Mouse (Mus musculus) cerebellum, adult 11 months (tissue): ENCODE results near the gene Ppif.

Experiments used
- DNase-seq: peaks from one replicate; pipeline ENCODE4 v3.0.0; 2022

Ppif gene

DNA sequence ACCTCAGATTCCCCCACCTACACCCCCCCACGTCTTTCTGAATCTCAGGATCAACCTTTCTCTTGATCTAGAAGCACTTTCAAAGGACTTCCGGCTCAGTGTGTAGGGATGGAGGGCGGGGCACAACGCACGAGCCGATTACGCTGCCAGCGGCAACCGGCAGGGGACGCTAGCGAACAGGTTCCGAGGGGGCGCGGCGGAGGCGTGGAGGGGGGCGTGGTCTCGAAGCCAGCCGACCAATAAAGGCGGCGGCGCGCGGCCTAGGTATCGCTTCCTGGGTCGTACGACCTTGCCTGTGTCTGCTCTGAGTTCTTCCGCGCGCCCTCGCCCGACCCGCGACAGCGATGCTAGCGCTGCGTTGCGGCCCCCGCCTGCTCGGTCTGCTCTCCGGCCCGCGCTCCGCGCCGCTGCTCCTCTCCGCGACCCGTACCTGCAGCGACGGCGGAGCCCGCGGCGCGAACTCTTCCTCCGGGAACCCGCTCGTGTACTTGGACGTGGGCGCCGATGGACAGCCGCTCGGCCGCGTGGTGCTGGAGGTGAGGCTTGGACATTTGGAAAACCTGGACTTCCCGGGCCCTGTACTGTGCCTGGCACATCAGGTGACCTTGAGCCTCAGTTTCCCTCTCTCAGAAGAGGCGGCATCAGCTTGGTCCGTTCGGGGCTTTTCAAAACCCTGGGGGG, at the start of gene Ppif:
Ppif (plus strand) TSS at position 267 of the 681 bp plus-strand sequence.
- DNase-seq = peak; percentile 95

DNA sequence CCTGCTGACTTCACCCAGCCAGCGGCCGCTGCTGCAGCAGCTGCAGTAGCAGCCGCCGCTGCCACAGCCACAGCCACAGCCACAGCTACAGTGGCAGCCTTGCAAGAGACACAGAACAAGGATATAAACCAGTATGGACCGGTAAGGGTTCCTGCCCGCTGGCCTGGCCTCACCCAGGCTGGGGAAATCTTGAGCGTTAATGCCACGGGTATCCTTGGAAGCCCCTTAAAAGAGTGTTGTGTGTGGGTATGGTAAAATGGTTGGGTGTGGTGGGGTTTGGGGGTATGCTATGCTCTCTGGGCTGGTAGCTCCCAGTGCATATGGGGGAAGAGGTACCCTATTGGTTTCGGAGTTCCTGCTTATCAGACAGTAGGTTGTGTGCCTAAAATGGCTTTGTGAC, 48.2 kb upstream of the Ppif start:
- no peak for DNase-seq

DNA sequence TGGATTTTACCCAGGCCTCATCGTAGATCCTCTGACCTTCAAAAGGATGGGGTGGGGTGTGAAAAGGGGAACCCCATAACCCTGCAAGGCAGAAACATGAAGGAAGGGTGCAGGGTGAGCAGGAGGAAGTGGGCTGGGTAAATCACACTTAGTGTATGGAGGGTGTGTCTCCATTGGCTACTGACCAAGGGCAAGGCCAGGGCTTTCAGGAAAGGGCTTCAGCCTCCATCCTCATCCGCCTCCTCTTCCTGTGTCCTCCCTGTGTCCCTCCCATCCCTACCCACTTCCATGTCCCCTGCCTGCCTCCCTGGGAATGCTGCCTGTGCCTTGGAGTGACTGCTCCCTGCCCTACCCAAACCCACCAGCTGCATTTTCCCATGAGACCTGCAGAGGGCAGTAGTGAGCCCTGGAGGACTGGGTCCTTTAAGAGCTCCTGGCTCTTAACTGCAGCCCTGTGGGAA, 47.8 kb upstream of the Ppif start:
- DNase-seq = no peak

DNA sequence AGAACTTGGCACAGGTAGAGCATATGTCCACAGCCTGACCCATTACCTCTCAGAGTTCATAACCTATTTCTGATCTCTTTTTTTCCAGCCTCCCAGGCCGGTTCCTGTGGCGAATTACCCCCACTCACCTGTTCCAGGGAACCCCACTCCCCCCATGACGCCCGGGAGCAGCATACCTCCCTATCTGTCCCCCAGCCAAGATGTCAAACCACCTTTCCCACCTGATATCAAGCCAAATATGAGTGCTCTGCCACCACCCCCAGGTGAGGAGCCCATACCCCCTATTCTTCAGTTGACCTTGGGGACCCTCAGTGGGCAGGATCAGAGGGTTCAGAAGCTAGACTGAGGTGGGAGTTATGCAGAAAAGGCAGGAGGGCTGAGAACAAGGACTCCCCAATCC, 42.8 kb upstream of the Ppif start:
- no peak for DNase-seq

DNA sequence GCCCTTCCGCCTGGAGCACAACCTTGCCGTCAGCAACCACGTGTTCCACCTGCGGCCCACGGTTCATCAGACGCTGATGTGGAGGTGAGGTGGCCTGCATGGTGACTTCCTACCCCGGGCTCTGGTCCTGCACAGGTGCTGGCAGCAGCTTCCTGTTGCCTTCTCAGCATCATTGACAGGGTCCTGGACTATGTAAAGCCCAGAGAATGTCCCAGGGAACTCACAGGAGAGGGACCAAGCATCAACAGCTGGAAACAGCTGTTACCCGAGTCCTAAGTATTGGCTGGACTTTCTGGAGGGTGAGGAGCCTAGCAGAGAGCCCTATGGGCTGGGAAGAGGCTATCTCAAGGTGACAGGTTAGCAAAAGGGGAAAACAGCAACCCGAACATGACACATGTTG, 42.0 kb upstream of the Ppif start:
- no peak for DNase-seq

DNA sequence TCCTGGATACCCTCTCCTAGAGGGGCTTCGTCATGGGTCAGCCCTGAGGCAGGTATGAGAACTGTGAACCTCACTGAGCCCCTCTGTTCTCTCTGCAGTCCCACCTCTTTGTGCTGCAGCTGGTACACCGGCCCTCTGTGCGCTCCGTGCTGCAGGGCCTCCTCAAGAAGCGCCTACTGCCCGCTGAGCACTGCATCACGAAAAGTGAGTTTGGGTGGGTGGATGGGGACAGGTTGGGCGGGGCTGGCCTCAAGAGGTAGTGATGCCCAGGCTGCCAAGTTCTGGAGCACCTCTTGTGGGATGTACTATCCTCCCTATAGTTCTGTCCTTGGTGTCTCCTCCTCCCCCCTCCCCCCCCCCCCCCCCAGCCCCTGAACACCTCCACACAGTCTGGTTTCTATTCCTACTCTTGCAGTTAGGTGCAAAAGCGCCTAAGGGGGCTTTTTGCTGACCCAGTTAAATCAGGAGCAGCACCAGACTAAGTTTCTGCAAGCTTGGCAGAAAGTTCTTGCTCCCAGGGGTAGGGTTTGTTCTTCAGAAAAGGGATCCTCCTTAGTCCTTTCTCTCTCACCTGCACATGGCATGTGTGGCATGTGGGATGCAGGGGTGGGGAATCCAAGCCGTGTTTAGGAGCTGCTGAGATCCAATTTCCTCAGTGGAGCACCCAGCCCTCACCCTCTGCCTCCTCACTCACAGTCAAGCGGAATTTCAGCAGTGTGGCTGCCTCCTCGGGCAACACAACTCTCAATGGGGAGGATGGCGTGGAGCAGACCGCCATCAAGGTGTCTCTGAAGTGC, 39.4 kb upstream of the Ppif start:
- DNase-seq = no peak

DNA sequence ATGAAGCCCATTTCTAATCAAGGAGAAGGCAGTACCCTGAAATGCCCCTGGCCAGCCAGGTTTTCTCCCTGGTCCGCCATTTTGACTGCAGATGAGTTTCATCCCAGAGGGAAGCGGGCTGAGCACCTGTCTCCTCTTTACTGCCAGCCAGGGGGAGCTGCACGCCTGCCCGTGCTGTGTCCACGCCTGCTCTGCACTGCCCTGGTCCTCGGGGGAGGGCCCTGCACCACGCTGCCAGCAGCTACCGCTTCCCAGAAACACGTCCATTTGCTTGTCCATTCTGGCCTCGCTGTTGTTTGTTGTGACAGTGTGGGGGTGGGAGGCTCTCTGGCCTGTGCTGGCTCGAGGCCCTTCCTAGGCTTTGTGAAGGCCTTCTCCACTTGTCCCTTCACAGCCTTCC, 33.3 kb upstream of the Ppif start:
- DNase-seq = no peak

DNA sequence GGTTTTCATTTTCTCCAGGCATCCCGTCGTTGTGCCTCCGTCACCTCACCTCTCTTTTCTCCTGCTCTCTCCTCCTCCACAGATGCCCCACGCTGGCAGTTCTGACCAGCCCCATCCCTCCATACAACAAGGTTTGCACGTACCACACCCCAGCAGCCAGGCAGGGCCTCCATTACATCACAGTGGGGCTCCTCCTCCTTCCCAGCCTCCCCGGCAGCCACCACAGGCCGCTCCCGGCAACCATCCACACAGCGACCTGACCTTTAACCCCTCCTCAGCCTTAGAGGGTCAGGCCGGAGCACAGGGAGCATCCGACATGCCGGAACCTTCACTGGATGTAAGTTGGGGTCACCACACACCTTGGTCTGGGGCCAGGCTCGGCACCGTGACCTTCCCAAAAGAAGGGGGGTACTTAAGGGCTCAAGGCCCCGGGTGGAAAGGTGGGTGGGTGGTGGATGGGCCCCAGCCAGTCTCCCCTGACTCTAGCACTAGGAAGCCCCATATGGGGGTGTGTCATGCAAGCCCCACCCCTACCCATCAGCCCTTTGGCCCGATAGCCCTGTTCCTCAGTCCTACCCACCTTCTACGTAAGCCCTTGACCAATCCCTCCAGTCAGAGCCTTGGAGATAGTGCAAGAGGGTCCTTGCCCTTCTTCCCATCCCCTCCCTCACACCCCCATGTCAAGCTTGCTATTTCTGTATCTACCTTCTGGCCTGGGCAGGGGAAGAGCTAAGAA, 32.6 kb upstream of the Ppif start:
- DNase-seq = no peak

DNA sequence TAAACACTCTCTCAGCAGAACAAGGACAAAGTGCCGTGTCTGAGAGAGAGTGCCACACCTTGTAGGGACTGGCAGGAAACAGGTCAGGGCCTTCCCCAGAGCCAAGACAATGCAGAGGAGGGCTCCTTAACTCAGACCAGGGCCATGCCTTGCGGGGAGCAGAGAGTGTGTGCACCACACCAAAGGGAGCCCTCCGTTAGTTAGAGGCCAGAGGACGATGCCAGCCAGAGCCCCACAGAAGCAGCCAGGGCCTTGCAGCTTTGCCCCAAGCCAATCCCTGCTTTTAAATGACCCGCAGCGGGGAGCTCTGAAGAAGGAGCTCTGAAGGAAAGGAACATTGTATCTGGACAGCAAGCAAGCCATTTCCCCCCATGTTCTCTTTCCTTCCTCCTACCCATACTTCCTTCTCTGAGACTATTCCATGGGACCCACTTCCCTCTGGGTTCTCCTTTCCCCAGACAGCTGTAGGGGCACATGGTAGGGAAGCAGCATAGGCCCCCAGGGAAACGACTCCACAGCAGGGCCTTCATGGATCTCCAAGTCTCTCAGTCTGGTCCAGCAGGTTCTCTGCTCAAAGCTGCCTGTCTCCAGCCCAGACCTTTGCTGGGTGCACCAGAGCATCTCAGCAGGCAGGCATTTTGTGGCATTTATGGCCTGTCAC, 30.2 kb upstream of the Ppif start:
- no peak for DNase-seq

DNA sequence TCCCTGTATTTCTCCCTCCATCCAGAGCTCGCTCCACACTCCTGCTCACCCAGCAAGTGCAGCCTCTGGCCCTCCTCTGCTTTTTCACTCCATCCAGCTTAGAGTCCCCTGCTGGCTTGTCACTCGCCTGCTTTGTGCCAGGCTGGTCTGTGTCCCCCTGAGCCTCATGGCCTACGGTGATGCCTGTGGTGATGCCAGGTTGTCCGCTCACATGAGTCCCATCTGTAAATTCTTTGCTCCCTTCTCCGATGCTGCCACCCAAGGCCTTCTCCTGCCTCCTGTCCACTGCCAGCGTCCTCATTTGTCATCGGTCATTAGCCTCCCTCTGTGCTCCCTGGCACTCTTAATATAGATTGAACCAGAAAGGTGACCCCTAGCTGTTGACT, 29.7 kb upstream of the Ppif start:
- no peak for DNase-seq

DNA sequence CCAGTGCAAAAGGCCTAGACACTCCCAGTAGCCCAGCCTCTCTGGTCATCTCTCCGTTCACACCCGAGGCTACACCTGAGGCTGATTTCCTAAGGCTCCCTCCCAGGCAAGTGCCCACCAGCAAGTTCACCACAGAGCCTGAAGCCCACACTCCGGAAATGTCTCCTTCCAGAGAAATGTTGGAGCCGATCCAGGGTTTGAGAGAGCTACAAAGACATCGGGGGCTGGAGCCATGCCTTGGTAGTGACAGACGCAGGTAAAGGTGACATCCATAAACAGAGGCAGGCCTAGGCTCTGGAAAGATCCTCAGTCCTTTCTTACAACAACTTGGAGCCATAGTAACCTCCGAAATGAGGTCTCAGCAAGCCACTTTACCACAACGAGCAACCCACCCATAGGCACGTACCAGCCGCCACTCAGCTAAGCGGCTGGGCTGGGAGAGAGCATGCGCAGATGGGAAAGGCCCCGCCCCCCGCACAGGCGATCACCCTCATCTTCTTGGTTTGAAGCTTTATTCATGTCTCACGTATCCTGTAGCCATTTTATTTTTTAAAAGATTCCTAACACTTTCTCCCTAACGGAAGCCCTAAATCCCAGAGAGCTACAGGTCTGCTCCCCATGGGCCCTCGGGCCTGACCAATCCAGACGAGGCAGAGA, 28.5 kb upstream of the Ppif start:
- DNase-seq = no peak

DNA sequence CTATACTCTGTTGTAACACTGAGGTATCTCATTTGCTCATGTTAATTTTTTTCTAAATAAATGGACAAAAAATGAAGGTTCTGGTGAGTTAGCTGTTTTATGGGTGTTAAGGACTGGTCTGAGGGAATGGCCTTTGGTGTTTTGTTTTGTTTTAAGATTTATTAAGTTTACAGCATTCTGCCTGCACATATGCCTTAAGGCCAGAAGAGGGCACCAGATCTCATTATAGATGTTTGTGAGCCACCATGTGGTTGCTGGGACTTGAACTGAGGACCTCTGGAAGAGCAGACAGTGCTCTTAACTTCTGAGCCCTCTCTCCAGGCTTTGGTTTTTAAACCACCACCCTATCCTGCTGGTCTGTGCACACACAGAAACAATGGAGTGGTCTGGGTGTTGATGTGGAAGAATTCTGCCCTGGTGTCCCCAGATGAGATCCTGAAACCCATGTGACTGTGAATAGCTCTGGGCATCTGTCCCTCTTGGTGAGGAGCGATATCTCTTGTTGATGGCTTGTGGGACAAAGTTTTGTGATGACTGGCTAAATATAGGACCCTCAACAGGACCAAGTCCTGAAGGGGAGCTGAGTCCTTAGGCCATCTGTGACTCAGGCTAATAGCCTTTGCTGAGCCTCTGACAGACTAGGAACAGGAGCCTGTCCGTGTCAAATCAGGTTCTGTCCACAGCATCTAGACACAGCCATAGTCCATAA, 27.1 kb upstream of the Ppif start:
- no peak for DNase-seq

DNA sequence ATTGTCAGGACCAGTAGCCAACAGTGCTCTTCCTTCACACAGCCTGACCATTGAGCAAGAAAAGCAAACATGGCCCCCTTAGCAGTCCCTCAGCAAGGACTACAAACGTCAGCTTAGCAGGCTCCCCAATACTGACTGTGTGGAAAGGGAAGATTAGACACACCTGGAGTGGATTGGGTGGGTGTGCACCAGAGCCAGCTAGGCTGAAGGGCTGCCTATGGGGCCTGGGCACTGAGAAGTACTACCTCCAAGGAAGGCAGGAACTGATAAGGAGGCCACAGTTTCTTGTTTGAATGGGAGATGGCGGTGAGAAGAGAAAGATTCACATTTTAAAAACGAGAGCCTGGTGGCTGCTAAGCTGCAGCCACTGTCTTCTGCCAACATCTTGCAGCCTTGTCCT, 26.4 kb upstream of the Ppif start:
- no peak for DNase-seq

DNA sequence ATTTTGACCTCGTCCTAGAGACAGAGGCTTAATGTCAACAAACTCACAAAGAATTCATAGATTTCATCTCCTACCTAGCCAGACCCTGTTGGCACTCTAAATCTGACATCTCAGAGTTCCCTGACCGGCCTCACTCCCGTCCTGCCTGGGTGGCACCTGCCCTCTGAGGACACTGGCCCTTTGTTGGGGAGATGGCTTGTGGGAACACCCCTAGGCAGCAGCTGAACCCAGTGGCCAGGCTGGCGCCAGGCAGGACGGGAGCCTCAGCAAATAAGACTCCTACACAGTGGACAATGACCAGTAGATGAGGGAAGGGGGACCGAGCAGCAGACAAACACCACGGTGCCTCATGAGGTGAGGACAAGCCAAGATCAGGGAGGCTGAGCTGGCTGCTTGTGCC, 14.3 kb upstream of the Ppif start:
- DNase-seq = no peak

DNA sequence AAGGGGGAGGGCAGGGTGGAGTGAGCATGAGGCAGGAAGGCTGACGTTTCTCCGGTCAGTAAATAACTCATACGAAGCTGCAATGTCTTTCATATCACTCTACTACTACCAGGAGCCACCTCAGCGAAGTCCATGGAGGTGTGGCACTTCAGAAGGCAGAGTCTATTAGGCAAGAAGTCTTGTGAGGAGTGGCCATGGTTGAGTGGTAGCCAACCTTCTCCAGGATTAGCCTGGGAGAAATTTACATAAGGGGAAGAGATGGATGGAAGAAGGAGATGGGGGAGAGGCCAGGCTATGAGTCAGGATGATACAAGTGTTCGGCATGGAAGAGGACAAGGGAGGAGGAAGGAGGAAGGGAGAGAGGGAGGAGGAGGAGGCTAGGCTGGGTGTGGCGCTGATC, 11.9 kb upstream of the Ppif start:
- DNase-seq = no peak

DNA sequence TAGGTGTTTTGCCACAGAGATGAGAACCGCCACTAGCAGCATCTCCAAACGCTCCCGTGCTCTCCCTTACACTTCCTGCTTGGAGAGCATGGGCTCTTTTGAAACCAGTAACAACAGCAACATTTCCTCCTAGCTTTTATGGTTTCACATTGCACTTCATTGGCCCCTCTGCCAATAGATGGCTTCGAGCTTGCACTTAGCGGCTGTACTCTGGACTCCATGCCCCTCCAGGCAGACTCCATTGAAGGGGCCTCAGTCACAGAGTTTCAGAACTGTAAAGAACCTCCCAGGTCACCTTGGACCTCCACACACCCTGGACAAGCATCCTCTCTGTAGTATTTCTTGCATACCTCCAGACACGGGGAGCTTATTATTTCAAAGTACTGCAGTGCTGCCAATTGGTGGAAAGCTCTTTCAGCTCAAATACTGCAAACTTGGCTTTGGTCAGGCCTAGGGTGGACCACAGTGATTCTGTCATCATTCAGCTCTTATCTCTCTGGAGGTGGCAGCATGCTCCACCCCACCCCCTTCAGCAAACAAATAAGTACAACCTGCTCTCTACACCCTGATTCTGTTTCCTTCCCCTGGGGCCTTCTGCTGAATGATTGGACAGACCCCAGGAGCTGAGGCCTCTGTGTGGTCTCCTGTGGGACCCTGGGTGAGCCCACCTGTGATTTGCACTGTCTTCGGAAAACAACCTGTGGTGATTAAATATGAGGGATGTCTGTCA, 7.6 kb upstream of the Ppif start:
- DNase-seq = no peak

DNA sequence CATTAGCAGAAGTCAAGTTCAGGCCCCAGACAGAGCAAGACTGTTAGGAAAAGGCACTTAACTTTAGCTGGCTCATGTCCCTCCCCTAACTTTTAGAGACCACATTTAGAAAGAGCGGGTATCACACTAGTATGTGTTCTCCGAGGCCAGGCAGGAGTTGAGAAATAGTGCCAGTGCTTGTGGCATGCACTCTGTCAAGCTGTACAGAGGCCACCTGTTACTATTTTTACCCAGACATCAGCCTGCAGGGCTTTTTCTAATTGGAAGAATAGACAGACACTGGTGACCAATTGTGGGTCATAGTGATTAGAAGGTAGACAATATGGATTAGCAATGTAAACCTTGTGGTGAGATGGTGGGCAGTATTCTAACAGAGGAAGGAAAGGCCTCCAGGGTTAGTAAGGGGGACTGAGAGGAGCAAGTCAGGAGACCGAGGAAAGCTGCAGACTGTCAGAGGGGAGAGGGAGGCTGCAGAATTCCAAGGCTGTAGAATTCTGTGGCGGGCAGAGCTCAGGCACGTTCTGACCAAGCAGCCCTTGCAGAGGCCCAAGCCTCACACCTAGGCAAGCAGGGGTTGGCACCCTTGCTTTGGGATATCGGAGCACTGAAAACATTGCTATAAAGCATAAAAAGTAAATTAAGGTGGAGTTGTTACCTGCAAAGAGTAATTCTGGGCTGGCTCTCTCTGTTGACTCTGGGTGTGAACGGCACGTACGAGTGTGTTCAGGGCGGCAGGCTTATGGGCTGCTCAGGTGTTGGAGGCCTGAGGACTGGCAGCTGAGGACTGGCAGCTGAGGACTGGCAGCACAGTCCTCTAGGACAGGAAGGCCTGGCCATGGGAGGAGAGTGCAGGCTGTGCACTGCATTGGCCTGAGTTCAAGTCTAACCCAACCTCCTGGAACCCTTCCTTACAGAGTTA, 6.7 kb upstream of the Ppif start:
- no peak for DNase-seq

DNA sequence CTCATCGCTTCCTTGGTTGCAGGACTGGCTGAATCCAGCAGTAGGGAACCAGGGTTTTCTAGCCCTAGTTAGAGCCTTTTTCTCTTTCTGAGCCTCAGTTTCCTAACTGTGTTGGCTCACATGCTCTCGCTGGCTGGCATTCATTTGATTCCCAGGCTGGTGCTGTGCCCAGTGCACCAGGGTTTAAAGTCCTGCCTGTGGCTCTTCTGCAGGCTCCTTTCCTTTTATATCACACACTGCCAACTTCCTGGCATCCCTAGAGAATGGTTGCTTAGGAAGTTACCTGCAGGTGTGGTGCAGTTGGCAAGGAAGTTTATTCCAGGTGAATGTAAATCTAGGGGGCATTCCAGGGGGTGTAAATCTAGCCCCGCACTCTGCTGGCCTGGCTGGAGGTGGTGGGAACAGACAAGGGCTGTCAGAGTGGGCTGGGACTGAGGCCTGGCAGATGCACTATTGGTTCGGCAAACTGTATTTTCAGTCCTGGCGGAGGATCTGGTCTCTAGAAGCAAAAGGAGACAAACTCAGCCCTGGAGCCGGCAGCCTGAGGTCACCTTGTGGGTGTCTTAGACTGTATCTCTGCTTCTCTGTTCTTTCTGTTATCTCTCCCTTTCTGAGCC, 575 bp upstream of the Ppif start:
- DNase-seq = peak; percentile 37

DNA sequence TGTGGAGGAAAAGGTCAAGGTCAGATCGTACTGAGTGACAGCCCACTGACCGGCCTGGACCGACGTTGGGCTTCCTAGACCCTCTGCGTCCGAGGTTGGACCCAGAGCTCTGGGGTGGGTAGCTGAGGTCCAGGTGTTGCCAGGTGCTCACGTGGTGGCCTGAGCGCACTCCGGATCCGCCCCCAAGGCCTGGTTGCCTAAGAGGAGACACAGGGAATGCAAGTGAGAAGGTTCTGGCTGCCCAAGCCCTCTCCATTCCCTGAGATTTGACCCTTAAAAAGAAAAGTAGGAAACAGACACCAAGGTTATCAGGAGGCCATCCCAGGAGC, 579 bp downstream of the Ppif start:
- DNase-seq = no peak

DNA sequence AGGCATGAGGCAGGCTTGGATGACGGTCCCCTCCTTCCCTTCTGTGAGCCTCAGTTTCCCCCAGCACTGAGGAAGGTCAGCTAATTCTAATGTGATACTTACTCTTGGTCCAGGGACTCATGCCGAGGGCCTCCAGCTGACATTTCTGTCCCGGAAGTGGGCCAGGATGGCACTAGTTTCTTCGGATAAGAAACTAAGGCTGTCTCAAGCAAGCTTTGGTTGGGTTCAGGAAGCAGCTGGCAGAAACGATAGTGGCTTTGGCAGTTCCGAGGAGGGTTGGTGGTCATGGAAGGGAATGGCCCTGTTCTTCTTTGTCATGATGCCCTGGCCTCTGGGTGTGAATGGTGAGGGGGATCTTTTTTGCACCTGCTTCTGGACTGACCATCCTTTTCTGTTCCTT, 1.1 kb downstream of the Ppif start:
- DNase-seq = no peak
